Comparison of ENCODE assay signal across 8 mouse cellular contexts in the genomic region with DNA sequence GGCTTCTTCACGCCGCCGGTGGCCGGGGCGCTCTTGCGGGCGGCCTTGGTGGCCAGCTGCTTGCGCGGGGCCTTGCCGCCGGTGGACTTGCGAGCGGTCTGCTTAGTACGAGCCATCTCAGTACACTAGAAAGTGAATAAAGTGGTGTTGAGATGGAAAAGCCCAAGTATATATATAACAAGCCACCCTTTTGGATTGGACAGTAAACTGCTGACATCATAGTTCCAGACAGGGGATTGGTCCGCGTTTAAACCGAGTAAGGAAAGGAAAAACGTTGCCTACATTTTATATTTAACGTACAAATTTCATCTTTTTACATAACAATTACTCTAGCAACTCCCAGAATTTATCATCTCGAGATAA. TPM values are rescaled to one million over a fixed set of nuclear protein-coding genes. Genes with fewer than 3 reads are reported as not detected.
DNase-seq lines count a peak whose midpoint lies in the region; ATAC-seq lines count a peak whose summit lies in the region.

A gene (minus strand): TSS at position 116 of the 363 bp plus-strand sequence.

- peak within 1 kb of the TSS; percentile 37 for H3K4me3 ChIP-seq in forebrain, embryonic 14.5 days (ENCODE audit: low read depth, low read length)

- peak; percentile 84 for DNase-seq in NIH3T3 (ENCODE audit: low read depth)
- DNase-seq in forebrain, embryonic 14.5 days (ENCODE audit: low spot score), result peak; percentile 97
- peak; percentile 22 to 49 for DNase-seq in heart, postnatal 14 days
- DNase-seq in layer of hippocampus, adult 18-20 months (ENCODE audit: low spot score in 2 of 2), result peak; percentile 54 to 86
- peak; percentile 12 to 27 for DNase-seq in lung, adult 18-20 months
- DNase-seq in thymus, postnatal 25 days, result peak; percentile 70

- H3K36me3 ChIP-seq in forebrain, embryonic 14.5 days (ENCODE audit: control insufficient read depth, insufficient read depth, low read length), result no peaks in the 10 kb centered on the region

- peak; percentile 80 for ATAC-seq in cerebellum, adult (ENCODE audit: insufficient number of reproducible peaks, low FRiP score, low TSS enrichment)
- ATAC-seq in forebrain, embryonic 14.5 days, result peak; percentile 73
- ATAC-seq in neutrophil, adult 5-6 weeks (ENCODE audit: extremely low read depth, insufficient number of reproducible peaks, low FRiP score, poor library complexity, severe bottlenecking), result peak; percentile 56

- 0% methylated on average over 11 of the region's 20 CpGs for WGBS in forebrain, embryonic 14.5 days

- intact Hi-C loops in heart, postnatal 14 days (cut with DNase I), result no loop called here

- H3K27ac ChIP-seq in forebrain, embryonic 14.5 days (ENCODE audit: low read depth, low read length), result peak within 1 kb of the TSS; percentile 87

- peak within 1 kb of the TSS; percentile 68 for H3K9ac ChIP-seq in forebrain, embryonic 14.5 days (ENCODE audit: low read length)

- no peaks in the 10 kb centered on the region for H3K27me3 ChIP-seq in forebrain, embryonic 14.5 days (replicated peaks; ENCODE audit: control insufficient read depth, insufficient read depth, low read length)

- peak within 1 kb of the TSS; percentile 67 for H3K4me2 ChIP-seq in forebrain, embryonic 14.5 days (ENCODE audit: low read length)

- H3K9me3 ChIP-seq in forebrain, embryonic 14.5 days (replicated peaks; ENCODE audit: control insufficient read depth, low read length), result no peaks in the 10 kb centered on the region

- peaks cover 39% of the 10 kb centered on the region for H3K4me1 ChIP-seq in forebrain, embryonic 14.5 days (ENCODE audit: control insufficient read depth, insufficient read depth, low read length)

RNA-seq across cellular contexts. Expression of the gene that starts here (rescaled TPM):
- polyA plus RNA-seq in forebrain, embryonic 14.5 days (2014; fragmentation: Nextera tagmentation; extraction: Ambion mirVana), result 108 and 166 TPM in 2 replicates
- total RNA-seq in heart, postnatal 14 days (2021), result 100 to 1,000 TPM in 1 of 2 experiments, 10 to 100 TPM in 1; 74.9 to 156 TPM
- total RNA-seq in layer of hippocampus, adult 18-20 months (2021), result 10 to 100 TPM; 45.5 to 56.3 TPM
- total RNA-seq in neutrophil, adult 5-6 weeks (2017), result 3.8 and 32.2 TPM in 2 replicates

Comparison
In these comparisons a context has a peak if more than half of its experiments do, and no peak if none do; other contexts are left out.
1. Peak in every context shown above with its lines: DNase-seq, ATAC-seq, H3K4me3 ChIP-seq and H3K27ac ChIP-seq.
2. DNase-seq: peak in every context shown above with its lines; median percentile 97 in forebrain, embryonic 14.5 days; 84 in NIH3T3; 70 in layer of hippocampus, adult 18-20 months; 70 in thymus, postnatal 25 days; 36 in heart, postnatal 14 days; 20 in lung, adult 18-20 months.